Mouse (Mus musculus) CH12F3 (cell line): ENCODE results near the gene Il12rb1.
"Not testable (repeated sequence)": the region's sequence is repeated elsewhere in the genome, so short reads cannot be mapped to it uniquely, and the experiment has no call there.

Source experiments
- in situ Hi-C: fragments of 300-500 bp; cut with MboI; formaldehyde crosslinking; loops from 2 replicates; pipeline ENCODE4 v1.14.3; 2020; ENCODE audit warnings: low sequenced_read_pairs

Il12rb1 gene

DNA sequence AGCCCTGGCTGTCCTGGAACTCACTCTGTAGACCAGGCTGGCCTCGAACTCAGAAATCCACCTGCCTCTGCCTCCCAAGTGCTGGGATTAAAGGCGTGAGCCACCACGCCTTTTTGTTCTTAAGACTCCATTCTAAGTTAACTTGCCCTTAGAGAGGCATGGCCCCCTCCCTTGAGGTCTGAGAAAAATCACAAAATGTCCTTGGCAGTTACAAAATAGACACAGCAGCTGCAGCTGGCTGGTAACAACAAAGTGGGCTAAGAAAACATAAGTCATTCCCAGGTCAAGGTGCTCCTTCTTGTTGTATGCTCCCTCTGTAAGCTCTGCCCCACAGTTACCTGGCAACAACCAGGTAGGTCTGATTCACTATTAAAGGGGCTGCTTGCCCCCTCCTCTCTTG is 14.3 kb downstream of the Il12rb1 start:
- in situ Hi-C loops, result not testable (repeated sequence)

DNA sequence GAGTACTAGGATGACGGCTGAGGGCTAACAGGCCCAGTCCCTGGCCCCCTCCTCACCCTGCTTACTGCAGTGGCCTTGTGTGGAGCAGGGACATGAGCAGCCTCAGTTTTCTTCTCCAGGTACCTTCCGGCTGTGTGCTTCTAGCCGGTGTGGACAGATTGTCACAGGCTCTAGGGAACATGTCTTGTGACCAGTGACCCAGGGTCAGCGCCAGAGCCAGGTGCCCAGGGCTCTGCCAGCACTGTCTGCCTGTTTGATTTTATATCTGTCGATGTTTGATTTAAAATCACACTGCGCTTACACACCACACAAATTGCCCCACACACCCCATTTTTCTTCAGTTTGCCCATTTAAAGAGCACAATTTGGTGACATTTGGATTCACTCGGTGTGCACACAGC is 15.6 kb downstream of the Il12rb1 start:
- in situ Hi-C loops, result no loop called here

DNA sequence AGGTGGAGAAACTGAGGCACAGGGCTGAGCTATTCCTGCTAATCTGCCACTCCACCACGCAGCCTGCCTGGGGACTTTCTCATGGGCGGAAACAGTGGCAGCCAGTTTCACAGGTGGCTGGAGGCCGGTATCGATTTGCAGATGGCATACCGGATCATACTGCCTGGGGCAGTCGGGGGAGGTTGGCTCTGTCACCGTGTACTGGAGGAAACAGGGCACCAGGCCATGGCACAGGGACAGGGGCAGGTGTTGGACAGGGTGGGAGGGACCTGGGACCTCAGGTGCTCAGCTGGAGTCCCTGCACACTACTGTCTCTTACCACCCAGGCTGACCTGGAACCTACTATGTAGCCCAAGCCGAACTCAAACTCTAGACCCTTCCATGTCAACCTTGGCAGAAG is 17.6 kb downstream of the Il12rb1 start:
- in situ Hi-C loops, result no loop called here

GRCm38 (mm10) chr8:70827010-70827409 is 18.8 kb downstream of the Il12rb1 start:
- in situ Hi-C loops, result no loop called here

- in situ Hi-C loops, result no loop called here
Observed at GRCm38 (mm10) chr8:70827796-70828195, 19.5 kb downstream of the Il12rb1 start.

- in situ Hi-C loops, result no loop called here
Observed at GRCm38 (mm10) chr8:70831517-70831916, 23.3 kb downstream of the Il12rb1 start.

- in situ Hi-C loops, result no loop called here
Observed at GRCm38 (mm10) chr8:70832371-70832770, 24.1 kb downstream of the Il12rb1 start.

- in situ Hi-C loops, result no loop called here
Observed at GRCm38 (mm10) chr8:70833018-70833482, 24.8 kb downstream of the Il12rb1 start.

- in situ Hi-C loops, result no loop called here
Observed at GRCm38 (mm10) chr8:70833520-70833919, 25.3 kb downstream of the Il12rb1 start.

- in situ Hi-C loops, result no loop called here
Observed at GRCm38 (mm10) chr8:70834071-70834470, 25.8 kb downstream of the Il12rb1 start.

DNA sequence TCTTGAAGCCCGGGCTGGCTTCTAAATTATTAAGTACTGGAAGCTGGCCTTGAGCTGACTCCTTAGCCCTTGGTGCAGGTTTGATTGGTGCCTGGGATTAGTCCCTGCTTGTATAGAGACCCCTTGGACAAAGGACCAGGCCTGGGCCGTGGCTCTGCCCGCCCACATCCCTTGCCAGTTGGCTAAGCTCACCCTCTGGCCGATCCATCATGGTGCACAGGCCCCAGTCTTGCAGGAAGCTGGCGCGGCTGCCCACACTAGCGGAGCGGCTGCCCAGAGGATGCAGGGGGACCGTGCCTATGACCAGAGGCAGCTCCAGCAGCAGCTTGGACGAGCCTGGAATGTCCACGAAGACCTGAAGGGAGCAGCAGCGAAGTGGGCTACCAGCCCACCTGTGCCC is 28.4 kb downstream of the Il12rb1 start:
- in situ Hi-C loops, result no loop called here

DNA sequence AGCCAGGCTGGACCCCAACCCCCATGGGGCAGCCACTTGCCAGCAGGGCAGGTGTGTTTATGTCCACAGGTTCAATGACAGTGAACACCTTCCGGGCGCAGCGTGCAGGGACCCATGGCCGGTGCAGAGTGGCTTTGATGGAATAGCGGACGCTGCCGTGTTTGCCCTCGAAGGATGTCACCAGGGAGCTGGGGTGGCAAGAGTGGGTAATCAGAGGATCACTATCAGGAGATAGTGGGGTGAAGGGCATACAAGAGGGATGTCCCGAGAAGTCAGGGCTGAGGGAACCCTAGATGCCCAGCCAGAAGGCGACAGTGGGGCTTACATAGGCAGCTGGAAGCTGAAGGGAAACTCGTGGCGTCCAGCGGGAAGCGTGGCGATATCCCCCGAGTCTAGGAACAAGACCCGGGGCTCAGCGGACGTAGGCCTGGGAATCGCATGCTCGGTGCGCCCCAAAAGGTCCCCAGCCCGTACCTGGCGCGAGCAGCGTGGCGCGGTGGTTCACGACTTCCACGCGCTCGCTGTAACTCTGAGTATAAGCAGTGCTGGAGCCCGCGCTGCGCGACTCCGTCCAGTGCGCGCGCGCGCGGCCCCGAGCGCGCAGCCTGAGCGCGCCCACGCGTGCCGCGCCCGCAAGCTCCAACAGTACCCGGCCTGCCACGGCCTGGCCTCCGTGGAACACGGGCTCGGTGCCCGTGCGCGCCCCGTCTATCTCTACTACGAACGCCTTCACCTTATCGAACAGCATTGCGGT is 30.6 kb downstream of the Il12rb1 start:
- in situ Hi-C loops, result no loop called here

GRCm38 (mm10) chr8:70839408-70840351 is 31.4 kb downstream of the Il12rb1 start, which contains the start of gene Arrdc2:
Gene Arrdc2 (minus strand): TSS chr8:70839720.
- in situ Hi-C loops, result loop anchor here (10.0 kb wide), 1 partner anchor 125 kb away; the partner anchor contains the start of gene Gm3336

- in situ Hi-C loops, result loop anchor here (10.0 kb wide), 1 partner anchor 126 kb away; the partner anchor contains the start of gene Gm3336
Observed at GRCm38 (mm10) chr8:70840590-70840989, 32.3 kb downstream of the Il12rb1 start.

DNA sequence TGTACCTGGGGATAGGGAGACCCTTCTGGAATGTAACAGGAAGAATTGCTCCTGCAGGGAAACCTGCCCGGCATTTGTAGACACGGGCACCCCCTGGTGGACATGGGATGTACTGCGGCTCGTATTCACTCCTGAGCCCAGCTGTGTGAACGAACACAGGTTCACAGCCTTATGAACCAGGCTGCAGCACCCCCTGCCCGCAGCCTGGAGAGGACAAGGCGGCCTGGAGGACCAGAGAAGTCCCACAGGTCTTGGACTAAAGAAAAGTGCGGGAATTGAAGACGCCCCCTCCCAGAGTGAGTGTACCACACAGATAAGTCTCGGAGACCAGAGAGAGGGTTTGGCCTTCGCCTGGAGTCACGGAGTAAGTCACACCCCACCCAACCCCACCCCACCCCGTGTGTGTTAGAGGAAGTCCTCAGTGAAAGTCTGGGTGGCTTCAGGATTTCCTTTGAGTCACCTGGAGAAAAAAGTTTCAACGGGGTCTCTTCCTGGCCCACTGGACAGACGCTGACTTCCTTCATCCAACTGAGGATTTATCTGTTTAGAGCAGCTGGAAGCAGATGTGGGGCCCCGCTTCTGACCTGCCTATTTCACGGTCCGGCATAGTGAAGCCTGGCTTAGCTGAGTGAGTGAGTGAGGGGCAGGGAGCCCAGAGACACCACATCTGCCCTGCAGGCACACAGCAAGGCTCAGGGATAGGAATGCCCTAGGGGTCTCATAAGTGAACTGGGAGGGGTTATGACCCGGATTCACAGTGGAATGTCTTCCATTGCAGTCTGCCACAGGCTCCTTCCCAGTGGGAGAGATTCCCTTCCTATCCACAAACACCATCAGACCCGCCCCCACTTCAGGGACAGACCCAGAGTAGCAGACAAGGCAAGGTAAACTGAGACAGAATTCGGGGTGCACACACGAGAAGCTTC is 33.2 kb downstream of the Il12rb1 start:
- in situ Hi-C loops, result loop anchor here (10.0 kb wide), 1 partner anchor 127 kb away; the partner anchor contains the start of gene Gm3336

- in situ Hi-C loops, result loop anchor here (10.0 kb wide), 1 partner anchor 128 kb away; the partner anchor contains the start of gene Gm3336
Observed at GRCm38 (mm10) chr8:70842484-70842883, 34.2 kb downstream of the Il12rb1 start.

- in situ Hi-C loops, result loop anchor here (10.0 kb wide), 1 partner anchor 128 kb away; the partner anchor contains the start of gene Gm3336
Observed at GRCm38 (mm10) chr8:70843214-70843773, 35.0 kb downstream of the Il12rb1 start.

DNA sequence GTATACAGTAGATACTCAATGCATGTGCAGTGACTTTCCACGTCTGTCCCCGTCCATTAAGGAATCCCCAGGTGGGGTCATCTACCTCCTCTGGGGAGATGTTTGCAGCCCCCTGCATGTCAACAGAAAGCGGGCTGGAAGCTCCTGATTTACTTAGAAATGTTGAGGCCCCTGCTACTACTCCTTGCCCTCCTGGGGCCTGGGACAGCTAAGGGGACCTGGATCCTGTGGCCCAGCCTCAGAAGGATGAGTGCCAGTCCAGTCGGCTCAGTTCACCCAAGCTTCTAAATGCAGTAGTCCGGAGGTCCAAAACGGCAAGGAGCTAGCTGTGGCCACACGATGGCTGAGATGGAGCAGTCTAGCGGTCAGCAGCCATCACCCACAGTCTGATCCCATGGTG is 35.7 kb downstream of the Il12rb1 start:
- in situ Hi-C loops, result loop anchor here (10.0 kb wide), 1 partner anchor 129 kb away; the partner anchor contains the start of gene Gm3336

GRCm38 (mm10) chr8:70844523-70844922 is 36.3 kb downstream of the Il12rb1 start:
- in situ Hi-C loops, result loop anchor here (10.0 kb wide), 1 partner anchor 130 kb away; the partner anchor contains the start of gene Gm3336

DNA sequence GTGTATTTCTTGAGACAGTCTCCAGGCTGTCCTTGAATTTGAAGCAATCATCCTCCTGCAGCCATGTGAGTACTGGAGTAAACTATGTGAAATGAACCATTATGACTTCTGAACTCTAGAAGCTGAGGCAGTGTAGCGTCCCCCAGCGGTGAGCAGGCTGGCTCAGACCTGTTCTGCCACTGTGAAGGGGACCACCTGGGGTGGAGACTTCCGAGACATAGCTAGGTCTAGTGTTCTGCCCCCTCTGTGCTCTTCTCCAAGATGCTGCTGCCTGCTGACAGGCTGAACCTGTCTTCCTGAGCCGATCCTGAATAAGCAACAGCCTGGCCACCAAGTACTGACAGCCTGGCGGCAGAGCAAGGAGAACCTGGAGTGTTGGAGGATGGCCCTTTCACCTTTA is 36.9 kb downstream of the Il12rb1 start:
- in situ Hi-C loops, result loop anchor here (10.0 kb wide), 1 partner anchor 130 kb away; the partner anchor contains the start of gene Gm3336
